Mouse (Mus musculus): ENCODE data around the gene Cacna2d4. TPM values are rescaled to one million over a fixed set of nuclear protein-coding genes. Genes with fewer than 3 reads are reported as not detected.
"Not testable (repeated sequence)": the region's sequence is repeated elsewhere in the genome, so short reads cannot be mapped to it uniquely, and the experiment has no call there.

The Cacna2d4 gene
- polyA plus RNA-seq, 1 experiment from 2014 or later: not detected

DNA sequence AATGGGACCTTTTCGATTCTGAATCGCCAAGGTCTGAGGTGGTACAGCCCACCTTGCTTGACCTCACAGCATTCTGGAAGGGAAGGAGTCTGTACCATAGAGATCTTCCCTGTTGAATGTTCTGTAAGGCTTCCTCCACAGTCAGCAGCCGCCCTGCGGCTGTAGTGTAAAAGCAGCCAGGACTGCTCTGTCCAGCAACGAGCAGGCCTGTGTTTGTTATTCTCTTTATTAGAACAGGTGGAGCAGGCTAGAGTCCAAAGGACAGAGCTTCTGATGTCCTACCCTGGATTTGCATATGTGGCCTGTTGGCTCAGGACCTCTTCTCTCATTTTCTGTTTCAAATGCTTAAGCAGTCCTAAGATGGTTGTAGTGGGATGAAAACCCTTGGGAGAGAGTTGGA is 36.0 kb upstream of the Cacna2d4 start:
- Histone ChIP-seq H3K36me3 (peaks cover 24% of the 10 kb centered on the region; the same call in 1 of the 2 replicates), H3K9ac (replicated peaks) (no peak overlapping the region), H3K27ac (no peak overlapping the region), H3K9me3 (no peaks in the 10 kb centered on the region), H3K4me3 (replicated peaks) (no peak overlapping the region), H3K27me3 (no peaks in the 10 kb centered on the region), H3K4me1 (replicated peaks) (peaks cover 12% of the 10 kb centered on the region), H3K4me2 (no peak overlapping the region)
- ATAC-seq (ENCODE audit: insufficient number of reproducible peaks, insufficient read depth, low FRiP score, low TSS enrichment, low read depth): no peak
- WGBS: 74% methylated on average over 5 of the region's 5 CpGs

DNA sequence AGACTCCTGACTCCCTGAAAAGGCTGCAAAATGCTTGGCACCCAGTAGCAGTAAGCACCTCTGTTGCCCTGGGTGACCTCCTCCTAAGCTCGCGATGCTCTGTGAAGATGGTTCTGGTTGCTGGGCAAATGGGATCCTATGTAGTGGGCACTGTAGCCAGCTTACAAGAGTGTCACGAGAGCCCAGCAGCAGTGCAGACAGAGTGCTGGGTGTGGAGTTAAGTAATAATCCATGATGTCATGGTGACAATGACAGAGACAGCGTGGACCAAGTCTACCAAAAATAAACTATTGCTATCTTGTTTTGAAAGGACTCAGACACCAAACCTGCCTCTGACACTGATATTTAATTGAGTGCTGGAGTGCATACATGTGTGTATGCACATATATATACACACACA is 34.8 kb upstream of the Cacna2d4 start:
- ATAC-seq (ENCODE audit: insufficient number of reproducible peaks, insufficient read depth, low FRiP score, low TSS enrichment, low read depth): no peak
- Histone ChIP-seq H3K9me3 (no peaks in the 10 kb centered on the region), H3K27ac (no peak overlapping the region), H3K36me3 (peaks cover 24% of the 10 kb centered on the region; the same call in 1 of the 2 replicates), H3K27me3 (no peaks in the 10 kb centered on the region), H3K4me1 (replicated peaks) (peaks cover 12% of the 10 kb centered on the region), H3K4me2 (no peak overlapping the region), H3K9ac (replicated peaks) (no peak overlapping the region), H3K4me3 (replicated peaks) (no peak overlapping the region)
- WGBS: 96% methylated on average over 4 of the region's 4 CpGs

DNA sequence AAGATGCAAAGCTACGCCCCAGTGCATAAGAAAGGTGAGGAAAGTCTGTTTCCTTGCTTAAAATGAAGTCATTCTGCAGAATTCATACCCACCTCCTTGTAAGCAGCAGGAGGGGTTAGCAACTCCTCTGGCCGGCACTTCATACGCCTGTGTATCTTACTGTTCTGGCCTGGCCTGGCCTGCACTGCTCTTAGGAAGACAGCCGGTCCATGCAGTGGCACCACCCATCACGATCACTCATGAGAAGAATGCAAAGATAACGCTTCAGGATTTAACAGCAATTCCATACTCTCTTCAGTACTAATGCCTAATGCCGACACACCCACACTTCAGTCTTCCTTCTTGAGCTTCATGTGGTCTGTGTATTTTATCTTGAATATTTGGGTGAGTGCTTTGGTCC is 32.0 kb upstream of the Cacna2d4 start:
- Histone ChIP-seq H3K4me2 (no peak overlapping the region), H3K9me3 (no peaks in the 10 kb centered on the region), H3K4me3 (replicated peaks) (no peak overlapping the region), H3K4me1 (replicated peaks) (peaks cover 4% of the 10 kb centered on the region), H3K36me3 (peaks cover 24% of the 10 kb centered on the region; the same call in 1 of the 2 replicates), H3K9ac (replicated peaks) (no peak overlapping the region), H3K27me3 (no peaks in the 10 kb centered on the region), H3K27ac (no peak overlapping the region)
- 93% methylated on average over 7 of the region's 7 CpGs for WGBS
- ATAC-seq (ENCODE audit: insufficient number of reproducible peaks, insufficient read depth, low FRiP score, low TSS enrichment, low read depth): no peak

DNA sequence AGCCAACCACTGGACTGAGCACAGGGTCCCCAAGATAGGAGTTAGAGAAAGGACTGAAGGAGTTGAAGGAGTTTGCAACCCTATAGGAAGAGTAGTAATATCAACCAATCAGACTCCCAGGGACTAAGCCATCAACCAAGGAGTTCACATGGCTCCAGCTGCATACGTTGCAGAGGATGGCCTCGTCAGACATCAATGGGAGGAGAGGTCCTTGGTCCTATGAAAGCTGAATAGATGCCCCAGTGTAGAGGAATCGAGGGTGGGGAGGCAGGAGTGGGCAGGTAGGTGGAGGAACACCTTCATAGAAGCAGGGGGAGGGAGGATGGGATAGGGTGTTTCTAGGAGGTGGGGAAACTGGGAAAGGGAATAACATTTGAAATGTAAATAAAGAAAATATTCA is 31.4 kb upstream of the Cacna2d4 start:
- Histone ChIP-seq H3K4me2 (no peak overlapping the region), H3K4me1 (replicated peaks) (no peaks in the 10 kb centered on the region), H3K36me3 (peaks cover 24% of the 10 kb centered on the region; the same call in 1 of the 2 replicates), H3K9ac (replicated peaks) (no peak overlapping the region), H3K27me3 (no peaks in the 10 kb centered on the region), H3K4me3 (replicated peaks) (no peak overlapping the region), H3K27ac (no peak overlapping the region), H3K9me3 (no peaks in the 10 kb centered on the region)
- no peak for ATAC-seq (ENCODE audit: insufficient number of reproducible peaks, insufficient read depth, low FRiP score, low TSS enrichment, low read depth)
- 81% methylated on average over 3 of the region's 3 CpGs for WGBS

DNA sequence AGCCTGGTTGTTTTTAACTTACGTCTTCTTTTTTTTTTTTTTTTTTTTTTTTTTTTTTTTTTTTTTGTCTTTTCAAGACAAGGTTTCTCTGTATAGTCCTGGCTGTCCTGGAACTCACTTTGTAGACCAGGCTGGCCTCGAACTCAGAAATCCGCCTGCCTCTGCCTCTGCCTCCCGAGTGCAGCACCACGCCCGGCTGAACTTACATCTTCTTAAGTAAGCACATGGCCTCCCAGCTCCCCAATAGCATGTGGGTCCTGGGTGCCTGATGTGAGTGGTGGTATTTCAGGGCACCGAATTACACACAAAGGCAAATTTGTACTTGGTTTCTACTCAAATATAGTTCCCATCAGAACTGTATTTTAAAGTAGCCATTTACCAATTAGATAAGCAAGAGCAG is 30.3 kb upstream of the Cacna2d4 start:
- not testable (repeated sequence) for H3K9ac ChIP-seq (replicated peaks); ATAC-seq (ENCODE audit: insufficient number of reproducible peaks, insufficient read depth, low FRiP score, low TSS enrichment, low read depth); H3K27me3 ChIP-seq; H3K4me2 ChIP-seq; H3K4me3 ChIP-seq (replicated peaks); H3K9me3 ChIP-seq; H3K4me1 ChIP-seq (replicated peaks); H3K27ac ChIP-seq
- 89% methylated on average over 7 of the region's 7 CpGs for WGBS
- peaks cover 21% of the 10 kb centered on the region; the same call in 1 of the 2 replicates for H3K36me3 ChIP-seq

DNA sequence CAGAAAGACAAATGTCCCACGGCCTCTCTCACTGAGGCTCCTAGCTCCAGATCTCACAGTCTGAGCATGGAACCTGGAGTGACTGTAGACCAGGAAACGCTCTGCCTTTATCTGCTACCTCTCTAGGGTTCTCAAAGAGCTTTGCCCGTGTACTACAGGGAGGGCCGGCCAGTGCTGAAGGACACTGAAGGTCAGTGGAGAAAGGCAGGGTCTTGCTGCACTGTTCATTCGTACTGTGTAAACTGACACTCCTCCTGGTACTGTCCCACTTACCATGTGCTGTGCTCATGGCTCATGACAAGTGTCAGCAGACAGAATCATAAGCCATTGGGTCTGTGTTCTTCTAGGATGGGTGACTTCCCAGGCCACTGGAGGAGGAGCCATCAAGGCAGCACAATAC is 23.0 kb upstream of the Cacna2d4 start:
- H3K36me3 ChIP-seq: peaks cover 44% of the 10 kb centered on the region
- no peaks in the 10 kb centered on the region for H3K9me3 ChIP-seq
- ATAC-seq (ENCODE audit: insufficient number of reproducible peaks, insufficient read depth, low FRiP score, low TSS enrichment, low read depth): no peak
- H3K4me1 ChIP-seq (replicated peaks): no peaks in the 10 kb centered on the region
- H3K27ac ChIP-seq: no peak overlapping the region
- no peak overlapping the region for H3K4me3 ChIP-seq (replicated peaks)
- H3K4me2 ChIP-seq: no peak overlapping the region
- H3K9ac ChIP-seq (replicated peaks): no peak overlapping the region
- 83% methylated on average over 5 of the region's 5 CpGs for WGBS
- H3K27me3 ChIP-seq: no peaks in the 10 kb centered on the region

DNA sequence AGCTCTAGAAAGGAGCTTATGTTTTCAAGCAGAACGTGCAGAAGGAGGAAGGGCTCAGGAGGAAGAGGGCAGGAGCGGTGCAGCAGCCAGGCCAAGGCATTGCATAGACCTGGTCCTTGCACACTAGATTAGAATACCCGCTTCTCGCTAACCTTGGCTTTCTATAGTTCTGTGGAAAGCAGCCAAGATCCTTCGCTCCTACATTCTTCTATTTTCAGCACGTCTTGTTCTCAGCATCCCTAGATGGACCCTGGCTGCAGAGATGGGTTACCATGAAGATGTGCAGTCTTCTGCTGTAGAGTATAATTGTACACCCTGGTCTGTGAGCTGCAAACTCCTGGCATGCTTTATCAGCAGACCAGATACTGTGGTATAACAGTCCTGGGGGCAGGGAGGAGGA is 22.1 kb upstream of the Cacna2d4 start:
- H3K36me3 ChIP-seq: peaks cover 44% of the 10 kb centered on the region
- H3K4me3 ChIP-seq (replicated peaks): no peak overlapping the region
- WGBS: 83% methylated on average over 6 of the region's 6 CpGs

DNA sequence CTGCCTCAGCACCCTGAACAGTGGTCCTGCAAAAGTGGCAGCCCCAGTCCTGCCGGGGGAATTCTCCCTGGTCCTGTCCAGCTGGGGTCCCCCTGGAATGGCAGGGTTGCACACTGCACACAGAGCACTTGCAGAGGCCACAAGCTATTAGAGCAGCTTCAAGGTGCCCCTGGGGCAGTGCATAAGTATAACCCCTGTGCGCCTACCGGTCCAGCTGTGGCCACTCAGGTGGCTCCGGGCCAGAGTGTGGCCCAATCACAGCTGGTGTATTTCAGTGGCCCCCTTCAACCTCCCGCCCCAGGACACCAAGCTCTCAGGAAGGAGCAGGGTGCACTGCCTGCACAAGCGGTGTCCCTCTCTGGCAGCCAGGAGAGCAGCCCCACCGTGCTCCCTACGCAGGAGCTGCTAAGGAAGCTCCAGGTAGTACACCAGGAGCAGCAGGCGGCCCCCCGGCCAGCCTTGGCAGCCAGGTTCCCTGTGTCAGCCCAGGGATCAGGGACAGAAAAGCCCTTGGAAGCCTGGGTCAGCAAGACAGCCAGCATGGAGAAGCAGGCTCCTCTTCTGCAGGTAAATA is 21.2 kb upstream of the Cacna2d4 start:
- WGBS: 86% methylated on average over 10 of the region's 10 CpGs
- peaks cover 44% of the 10 kb centered on the region for H3K36me3 ChIP-seq
- H3K4me2 ChIP-seq: no peak overlapping the region
- H3K9me3 ChIP-seq: no peaks in the 10 kb centered on the region
- H3K4me3 ChIP-seq (replicated peaks): no peak overlapping the region
- no peak overlapping the region for H3K27ac ChIP-seq
- no peak overlapping the region for H3K9ac ChIP-seq (replicated peaks)
- no peaks in the 10 kb centered on the region for H3K27me3 ChIP-seq
- no peak; the same call in 1 of the 2 replicates for ATAC-seq (ENCODE audit: insufficient number of reproducible peaks, insufficient read depth, low FRiP score, low TSS enrichment, low read depth)
- H3K4me1 ChIP-seq (replicated peaks): no peaks in the 10 kb centered on the region

More for the DNA sequence above, 22.1 kb upstream of the Cacna2d4 start:
- Histone ChIP-seq H3K9ac (replicated peaks) (no peak overlapping the region), H3K27ac (no peak overlapping the region), H3K4me2 (no peak overlapping the region), H3K9me3 (no peaks in the 10 kb centered on the region), H3K27me3 (no peaks in the 10 kb centered on the region), H3K4me1 (replicated peaks) (no peaks in the 10 kb centered on the region)
- ATAC-seq (ENCODE audit: insufficient number of reproducible peaks, insufficient read depth, low FRiP score, low TSS enrichment, low read depth): no peak

DNA sequence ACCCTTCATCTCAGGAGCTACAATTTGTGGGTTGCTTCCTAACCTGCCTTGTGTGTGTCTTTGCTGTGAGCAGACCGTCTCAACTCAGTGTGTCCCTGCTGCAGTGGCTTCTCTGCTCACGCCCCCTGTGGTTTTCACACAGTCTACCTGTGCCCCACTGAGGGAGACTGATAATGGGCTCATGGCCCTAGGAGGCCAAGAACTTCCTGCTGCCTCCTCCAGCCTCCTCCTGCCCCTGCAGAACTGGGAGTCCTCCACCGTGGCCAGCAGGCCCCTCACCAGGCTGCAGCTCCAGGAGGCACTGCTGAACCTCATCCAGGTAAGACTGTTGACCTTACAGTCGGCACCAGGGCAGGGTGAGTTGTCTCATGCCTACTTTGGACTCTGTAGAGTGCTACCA is 18.7 kb upstream of the Cacna2d4 start:
- no peak for ATAC-seq (ENCODE audit: insufficient number of reproducible peaks, insufficient read depth, low FRiP score, low TSS enrichment, low read depth)
- H3K4me3 ChIP-seq (replicated peaks): no peak overlapping the region
- no peaks in the 10 kb centered on the region for H3K4me1 ChIP-seq (replicated peaks)
- H3K27ac ChIP-seq: no peak overlapping the region
- WGBS: 69% methylated on average over 4 of the region's 4 CpGs
- no peaks in the 10 kb centered on the region for H3K9me3 ChIP-seq
- H3K4me2 ChIP-seq: no peak overlapping the region
- no peak overlapping the region for H3K9ac ChIP-seq (replicated peaks)
- peaks cover 53% of the 10 kb centered on the region for H3K36me3 ChIP-seq
- H3K27me3 ChIP-seq: no peaks in the 10 kb centered on the region

DNA sequence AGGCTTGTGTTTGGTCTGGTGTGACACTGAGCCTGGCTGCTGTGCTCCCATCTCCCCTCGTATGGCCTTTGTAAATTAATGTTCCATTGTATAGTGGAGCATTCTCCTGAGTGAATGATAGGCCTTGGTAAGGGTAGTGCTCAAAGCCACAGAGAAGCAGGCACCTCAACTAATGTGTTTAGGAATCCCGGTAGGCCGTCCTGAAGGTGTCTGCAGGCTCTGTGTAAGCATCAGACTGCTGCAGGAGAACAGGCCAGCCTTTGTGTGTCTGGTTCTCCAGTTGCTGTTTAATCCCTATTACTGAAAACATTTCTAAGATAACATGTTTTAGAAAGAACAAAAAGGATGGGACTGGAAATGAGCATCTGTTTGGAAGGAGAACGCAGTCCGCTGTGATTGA is 17.7 kb upstream of the Cacna2d4 start:
- H3K27ac ChIP-seq: no peak overlapping the region
- no peak for ATAC-seq (ENCODE audit: insufficient number of reproducible peaks, insufficient read depth, low FRiP score, low TSS enrichment, low read depth)
- H3K36me3 ChIP-seq: peaks cover 43% of the 10 kb centered on the region
- H3K9me3 ChIP-seq: no peaks in the 10 kb centered on the region
- H3K9ac ChIP-seq (replicated peaks): no peak overlapping the region
- 90% methylated on average over 5 of the region's 5 CpGs for WGBS
- H3K4me3 ChIP-seq (replicated peaks): no peak overlapping the region
- H3K4me2 ChIP-seq: no peak overlapping the region
- no peaks in the 10 kb centered on the region for H3K4me1 ChIP-seq (replicated peaks)
- H3K27me3 ChIP-seq: no peaks in the 10 kb centered on the region

DNA sequence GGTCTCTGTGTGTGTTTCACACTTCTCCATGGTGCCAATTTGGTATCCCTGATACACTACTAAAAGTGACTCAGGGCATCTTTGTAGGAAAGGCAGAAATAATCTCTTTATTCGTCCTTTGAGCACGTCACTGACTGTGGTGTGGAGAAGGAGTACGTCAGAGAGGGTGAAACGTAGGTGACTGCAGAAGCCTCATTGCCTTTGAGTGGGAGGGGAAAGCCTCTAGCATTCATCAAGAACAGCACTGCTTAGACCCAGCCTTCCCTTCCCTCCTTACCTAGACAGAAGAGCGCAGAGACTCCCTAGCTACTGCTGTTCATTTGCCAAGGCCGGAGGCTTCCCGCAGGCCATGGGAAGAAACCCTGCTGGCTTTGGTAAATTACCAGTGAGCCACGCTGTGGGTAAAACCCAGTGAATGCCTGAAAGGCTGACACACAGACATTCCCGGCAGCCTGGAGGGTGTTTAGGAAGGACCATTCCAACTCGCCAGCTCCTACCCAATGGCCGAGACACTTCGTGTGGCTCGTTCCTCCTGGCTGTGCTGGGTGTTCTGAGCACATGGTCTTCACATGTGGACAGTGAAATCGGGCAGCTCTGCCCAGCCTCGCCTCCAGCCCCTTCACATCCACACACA is 17.0 kb upstream of the Cacna2d4 start:
- no peaks in the 10 kb centered on the region for H3K27me3 ChIP-seq
- H3K36me3 ChIP-seq: peaks cover 39% of the 10 kb centered on the region
- 80% methylated on average over 15 of the region's 15 CpGs for WGBS
- no peak overlapping the region for H3K9ac ChIP-seq (replicated peaks)
- H3K4me3 ChIP-seq (replicated peaks): no peak overlapping the region
- H3K9me3 ChIP-seq: no peaks in the 10 kb centered on the region
- no peak overlapping the region for H3K4me2 ChIP-seq
- no peak overlapping the region for H3K27ac ChIP-seq
- no peak for ATAC-seq (ENCODE audit: insufficient number of reproducible peaks, insufficient read depth, low FRiP score, low TSS enrichment, low read depth)
- no peaks in the 10 kb centered on the region for H3K4me1 ChIP-seq (replicated peaks)

DNA sequence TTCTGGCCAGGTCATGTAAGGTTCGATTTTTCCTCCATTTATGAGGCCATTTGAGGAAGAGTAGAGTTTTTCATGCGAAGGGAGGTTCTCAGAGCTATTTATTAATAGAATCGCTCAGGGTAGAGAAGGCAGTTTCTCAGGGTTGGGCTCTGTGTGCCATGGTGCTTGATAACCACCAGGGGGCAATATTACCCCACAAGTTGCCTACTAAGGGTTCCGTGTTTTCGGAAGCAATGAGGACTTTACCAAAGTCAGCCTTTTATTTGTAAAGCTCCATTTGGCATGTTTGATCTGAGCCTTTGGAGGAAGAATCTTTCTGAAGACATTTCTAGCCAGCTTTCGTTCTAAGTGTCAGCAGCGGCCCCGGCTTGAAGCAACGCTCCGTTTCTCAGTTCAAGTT is 16.0 kb upstream of the Cacna2d4 start:
- Histone ChIP-seq H3K9ac (replicated peaks) (no peak overlapping the region), H3K9me3 (no peaks in the 10 kb centered on the region), H3K4me3 (replicated peaks) (no peak overlapping the region), H3K36me3 (peaks cover 30% of the 10 kb centered on the region), H3K27ac (no peak overlapping the region), H3K4me2 (no peak overlapping the region), H3K4me1 (replicated peaks) (peaks cover 9% of the 10 kb centered on the region), H3K27me3 (no peaks in the 10 kb centered on the region)
- ATAC-seq (ENCODE audit: insufficient number of reproducible peaks, insufficient read depth, low FRiP score, low TSS enrichment, low read depth): 0 out of 2 replicates have a peak, but pooled peaks have one; percentile 66
- WGBS: 51% methylated on average over 10 of the region's 10 CpGs

All from limb, embryonic 12.5 days (tissue).